Mouse (Mus musculus): ENCODE measurements at regions not wholly inside any gene's neighbourhood (a gene's known extent, or its start where the extent isn't known, plus 50 kb on each side); places are given as distances from the start of the nearest gene placed in this dataset.

DNA sequence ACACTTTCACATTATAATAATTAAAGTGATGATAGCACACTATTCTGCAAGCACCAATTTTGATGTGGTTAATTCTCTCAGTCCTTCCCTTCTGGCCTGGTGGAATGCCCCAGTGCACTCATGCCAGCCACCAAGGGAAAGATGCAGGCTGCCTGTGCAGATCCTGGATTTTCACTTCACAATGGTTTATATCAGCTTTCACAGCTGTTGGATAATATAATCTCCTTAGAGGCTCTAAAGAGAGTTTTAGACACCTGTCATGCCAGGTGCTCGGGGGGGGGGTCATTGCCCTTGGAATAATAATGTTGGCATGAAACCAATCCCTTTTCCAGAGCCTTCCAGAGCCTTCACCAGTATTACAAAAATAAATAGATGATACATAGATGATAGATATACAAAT lies 377.1 kb downstream of the Zbbx start:
- no peak for DNase-seq (ENCODE audit: low spot score in 2 of 2)

DNA sequence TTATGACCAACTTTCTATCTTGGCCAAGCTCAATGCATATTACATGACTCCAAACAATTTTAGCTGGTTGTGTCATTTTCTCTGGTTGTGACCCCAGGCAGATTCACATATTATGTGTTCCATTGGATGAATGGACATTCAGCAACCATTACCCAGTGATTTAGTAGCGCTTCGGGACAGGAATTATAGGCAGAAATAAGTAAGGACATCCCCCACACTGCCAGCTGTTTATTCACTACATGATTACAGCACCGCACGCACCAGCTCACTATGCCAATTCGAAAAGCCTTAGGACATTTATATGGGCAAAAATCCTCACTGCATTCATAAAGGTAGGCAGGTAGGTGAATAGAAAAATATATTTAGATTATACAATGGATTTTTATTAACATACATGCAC lies 386.5 kb downstream of the Zbbx start:
- no peak for DNase-seq (ENCODE audit: low spot score in 2 of 2)

DNA sequence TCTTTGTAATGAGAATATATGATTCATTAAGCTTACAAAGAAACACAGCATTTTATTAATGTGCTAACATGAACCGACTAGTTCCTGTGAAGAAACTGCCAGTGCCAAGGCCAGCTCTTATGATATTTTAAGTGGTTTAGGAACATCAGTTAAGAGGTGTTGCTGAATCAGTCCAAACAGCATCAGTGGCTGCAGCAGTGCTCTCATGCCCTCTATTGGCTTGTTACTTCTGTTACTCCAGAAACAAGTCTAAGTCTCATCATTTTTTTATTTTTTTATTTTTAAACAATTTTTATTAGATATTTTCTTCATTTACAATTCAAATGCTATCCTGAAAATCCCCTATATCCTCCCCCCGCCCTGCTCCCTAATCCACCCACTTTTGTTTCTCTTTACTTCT lies 422.7 kb downstream of the Zbbx start:
- DNase-seq (ENCODE audit: low spot score in 2 of 2): peak in 1 of 2 experiments; percentile 20

DNA sequence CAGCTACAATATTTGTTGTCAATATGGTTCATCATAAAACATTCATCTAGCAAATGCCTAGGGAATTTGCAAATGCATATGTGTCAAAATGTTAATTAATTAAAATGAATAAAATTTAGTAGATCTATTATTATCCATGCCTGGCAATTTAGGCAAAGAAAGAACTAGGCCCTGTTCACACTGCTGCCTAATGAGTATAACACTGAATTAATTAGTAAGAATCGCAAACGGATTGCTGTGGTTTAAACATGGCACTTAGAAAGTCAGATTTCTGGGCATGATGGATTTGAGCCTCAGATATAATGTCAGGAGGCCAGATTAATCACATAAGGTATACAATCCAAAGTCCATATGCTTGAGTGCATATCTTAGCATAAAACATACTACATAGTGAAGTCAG lies 425.1 kb downstream of the Zbbx start:
- peak in 1 of 2 experiments; percentile 14 for DNase-seq (ENCODE audit: low spot score in 2 of 2)
